Mouse (Mus musculus) stomach, postnatal 0 days (tissue): ENCODE measurements at regions not wholly inside any gene's neighbourhood (a gene's known extent, or its start where the extent isn't known, plus 50 kb on each side); places are given as distances from the start of the nearest gene placed in this dataset.

Experiments used
- ATAC-seq: fragments of 200-750 bp; cut with Nextera tagmentation; 2 replicates; pipeline ENCODE4 v1.8.0; 2017; ENCODE audit not compliant: low FRiP score, low TSS enrichment
- DNase-seq: peaks from one replicate; pipeline ENCODE4 v3.0.0-alpha.2; 2016; ENCODE audit warnings: low spot score
- H3K27ac ChIP-seq: fragments of 300-500 bp; sonication (generic); replicated peaks from 2 replicates; pipeline ENCODE4 v1.5.1; 2014; ENCODE audit warnings: mild to moderate bottlenecking, control low read depth
- H3K27me3 ChIP-seq: fragments of 300-500 bp; sonication (generic); 2 replicates; pipeline ENCODE4 v1.6.1; 2014; ENCODE audit warnings: low read length; ENCODE audit not compliant: control insufficient read depth, insufficient read depth
- H3K36me3 ChIP-seq: fragments of 300-500 bp; sonication (generic); 2 replicates; pipeline ENCODE4 v1.6.1; 2014; ENCODE audit warnings: low read length, mixed read lengths; ENCODE audit not compliant: control insufficient read depth, insufficient read depth
- H3K4me1 ChIP-seq: fragments of 300-500 bp; sonication (generic); replicated peaks from 2 replicates; pipeline ENCODE4 v1.6.1; 2014; ENCODE audit warnings: antibody characterized with exemption; ENCODE audit not compliant: control insufficient read depth, insufficient read depth
- H3K4me2 ChIP-seq: fragments of 300-500 bp; sonication (generic); replicated peaks from 2 replicates; pipeline ENCODE4 v1.6.1; 2014; ENCODE audit warnings: low read depth, mild to moderate bottlenecking, control low read depth, moderate library complexity
- H3K4me3 ChIP-seq: fragments of 300-500 bp; sonication (generic); 2 replicates; pipeline ENCODE4 v1.5.1; 2014; ENCODE audit warnings: low read depth, low read length, control low read depth
- H3K9ac ChIP-seq: fragments of 300-500 bp; sonication (generic); 2 replicates; pipeline ENCODE4 v1.6.1; 2014; ENCODE audit warnings: mild to moderate bottlenecking, low read length, control low read depth, mixed read lengths
- H3K9me3 ChIP-seq: fragments of 300-500 bp; sonication (generic); 2 replicates; pipeline ENCODE4 v1.6.1; 2016; ENCODE audit warnings: low read length; ENCODE audit not compliant: control insufficient read depth
- CTCF ChIP-seq: IDR thresholded peaks from 2 replicates; pipeline ENCODE4 v1.5.1; 2016; ENCODE audit warnings: antibody characterized with exemption, low read depth, mild to moderate bottlenecking, moderate library complexity
- EP300 ChIP-seq: optimal IDR thresholded peaks from 2 replicates; pipeline ENCODE3; 2016; ENCODE audit warnings: antibody characterized with exemption
- WGBS: fragments of 180-500 bp; shearing (Covaris S2); extraction: QIAGEN DNeasy Blood & Tissue Kit; methylation state at CpG from one replicate; pipeline ENCODE4 v1.1.7; 2014; 5-methylcytosine and 5-hydroxymethylcytosine counted together

DNA sequence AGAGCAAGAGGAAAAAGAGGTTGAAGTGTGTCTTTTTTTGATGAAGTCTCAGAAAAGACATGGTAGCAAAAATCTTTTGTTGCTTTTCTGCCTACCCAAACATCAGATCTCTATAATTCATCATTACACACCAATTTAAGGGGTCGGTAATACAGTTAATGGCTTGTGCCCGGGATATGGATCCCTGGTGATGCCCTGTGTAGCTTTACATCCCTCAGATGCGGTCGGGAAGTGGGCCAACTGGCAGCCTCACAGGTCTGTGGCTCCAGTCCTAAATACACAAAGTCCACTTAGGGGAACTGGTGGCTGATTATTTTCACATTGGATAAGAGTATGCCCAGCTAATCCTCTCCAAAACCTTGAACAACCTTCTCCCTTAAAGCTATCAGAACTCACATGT lies 258.4 kb upstream of the Apob start:
- ATAC-seq (no peak), DNase-seq (no peak)
- Histone ChIP-seq H3K4me1 (no peaks in the 10 kb centered on the region), H3K4me2 (no peak overlapping the region), H3K9ac (no peak overlapping the region), H3K9me3 (no peaks in the 10 kb centered on the region), H3K36me3 (no peaks in the 10 kb centered on the region), H3K27ac (no peak overlapping the region), H3K4me3 (no peak overlapping the region), H3K27me3 (no peaks in the 10 kb centered on the region)
- WGBS, result 74% methylated on average over 4 of the region's 4 CpGs
- no peak for TF ChIP-seq EP300

DNA sequence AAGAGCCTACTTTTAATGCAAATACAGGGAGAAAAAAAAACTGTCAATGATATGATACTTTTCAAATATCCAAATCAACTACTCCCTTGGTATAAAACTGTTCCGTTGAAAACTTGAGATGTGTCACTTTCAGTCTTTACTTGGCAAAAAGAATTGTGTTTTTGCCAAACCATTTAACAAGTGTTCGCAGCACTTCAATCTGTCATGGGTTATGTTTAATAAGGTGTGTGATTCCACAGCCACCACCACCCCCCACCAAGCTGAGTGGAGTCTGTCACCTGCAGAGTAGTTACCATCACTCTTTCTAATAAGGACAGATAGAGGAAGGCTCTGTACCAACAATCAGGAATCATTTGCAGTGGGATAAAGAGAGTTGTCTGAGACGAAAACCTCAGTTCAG lies 252.5 kb upstream of the Apob start:
- no peak overlapping the region for H3K4me2 ChIP-seq
- TF ChIP-seq EP300, result no peak
- H3K4me1 ChIP-seq, result no peaks in the 10 kb centered on the region
- 80% methylated on average over 3 of the region's 3 CpGs for WGBS
- H3K36me3 ChIP-seq, result no peaks in the 10 kb centered on the region
- H3K9me3 ChIP-seq, result no peaks in the 10 kb centered on the region
- H3K9ac ChIP-seq, result no peak overlapping the region
- ATAC-seq (no peak), DNase-seq (no peak)
- no peak overlapping the region for H3K4me3 ChIP-seq
- H3K27ac ChIP-seq, result no peak overlapping the region
- H3K27me3 ChIP-seq, result no peaks in the 10 kb centered on the region

DNA sequence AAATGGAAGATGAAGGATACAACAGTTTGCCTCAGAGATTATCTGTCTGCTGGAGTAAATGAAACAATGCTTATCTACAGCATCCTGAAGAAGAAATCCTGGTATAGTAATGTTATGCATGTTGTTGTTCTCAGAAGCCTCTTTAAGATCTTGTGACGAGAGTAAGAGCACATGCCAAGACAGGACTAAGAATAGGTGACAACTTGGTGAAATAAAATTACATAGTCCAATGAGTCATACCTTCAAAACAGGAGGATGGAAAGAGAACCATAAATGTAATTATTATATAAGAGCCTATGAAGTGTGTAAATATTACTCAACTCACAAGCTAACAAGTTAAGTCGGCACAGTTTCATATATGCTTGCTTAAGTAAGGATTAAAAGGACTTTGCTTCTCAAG lies 239.4 kb upstream of the Apob start:
- no peak for DNase-seq

DNA sequence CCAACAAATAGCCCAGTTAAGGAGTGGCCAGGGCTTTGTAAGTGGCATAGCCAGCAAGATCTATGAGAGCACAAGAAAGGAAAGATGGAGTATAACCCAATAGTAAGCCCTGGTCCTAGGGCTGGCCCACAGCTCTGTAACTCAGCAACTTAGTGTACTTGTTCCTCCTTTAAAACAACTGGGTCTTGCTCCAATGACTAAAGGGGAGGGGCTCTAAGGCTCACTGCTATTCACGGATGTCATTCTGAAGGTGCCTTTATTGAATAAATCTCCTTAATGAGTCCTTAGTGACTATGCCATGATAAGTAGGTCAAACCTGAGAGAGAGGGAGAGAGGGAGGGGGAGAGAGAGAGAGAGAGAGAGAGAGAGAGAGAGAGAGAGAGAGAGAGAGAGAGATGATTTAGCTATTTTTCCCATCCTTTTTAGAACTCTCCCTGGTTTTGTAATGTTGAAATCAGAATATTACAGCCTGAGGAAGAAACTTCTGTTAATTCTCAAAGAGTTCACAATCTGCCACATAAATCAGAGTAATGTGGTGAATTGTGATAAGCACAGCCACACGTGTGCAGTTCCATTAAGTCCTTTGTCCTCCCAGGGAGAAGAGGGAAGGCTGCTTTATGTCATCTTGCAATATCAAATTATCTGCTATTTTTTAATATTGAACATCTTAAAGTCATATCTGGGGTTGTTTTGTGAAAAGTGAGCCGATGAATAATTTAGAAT lies 238.7 kb upstream of the Apob start:
- H3K9ac ChIP-seq, result no peak overlapping the region
- DNase-seq (no peak), ATAC-seq (no peak)
- no peaks in the 10 kb centered on the region for H3K36me3 ChIP-seq
- 51% methylated on average over 3 of the region's 3 CpGs for WGBS
- H3K27ac ChIP-seq, result no peak overlapping the region
- no peak overlapping the region for H3K4me3 ChIP-seq
- H3K27me3 ChIP-seq, result no peaks in the 10 kb centered on the region
- TF ChIP-seq CTCF (no peak), EP300 (no peak)
- no peak overlapping the region for H3K4me2 ChIP-seq
- no peaks in the 10 kb centered on the region for H3K9me3 ChIP-seq
- H3K4me1 ChIP-seq, result no peaks in the 10 kb centered on the region

More for the DNA sequence above, 239.4 kb upstream of the Apob start:
- Histone ChIP-seq H3K4me2 (no peak overlapping the region), H3K9me3 (no peaks in the 10 kb centered on the region), H3K27ac (no peak overlapping the region), H3K4me1 (no peaks in the 10 kb centered on the region), H3K9ac (no peak overlapping the region), H3K36me3 (no peaks in the 10 kb centered on the region), H3K4me3 (no peak overlapping the region), H3K27me3 (no peaks in the 10 kb centered on the region)
- ATAC-seq, result no peak
- 70% methylated on average over 2 of the region's 2 CpGs for WGBS
- TF ChIP-seq EP300, result no peak
- no peak for TF ChIP-seq CTCF

DNA sequence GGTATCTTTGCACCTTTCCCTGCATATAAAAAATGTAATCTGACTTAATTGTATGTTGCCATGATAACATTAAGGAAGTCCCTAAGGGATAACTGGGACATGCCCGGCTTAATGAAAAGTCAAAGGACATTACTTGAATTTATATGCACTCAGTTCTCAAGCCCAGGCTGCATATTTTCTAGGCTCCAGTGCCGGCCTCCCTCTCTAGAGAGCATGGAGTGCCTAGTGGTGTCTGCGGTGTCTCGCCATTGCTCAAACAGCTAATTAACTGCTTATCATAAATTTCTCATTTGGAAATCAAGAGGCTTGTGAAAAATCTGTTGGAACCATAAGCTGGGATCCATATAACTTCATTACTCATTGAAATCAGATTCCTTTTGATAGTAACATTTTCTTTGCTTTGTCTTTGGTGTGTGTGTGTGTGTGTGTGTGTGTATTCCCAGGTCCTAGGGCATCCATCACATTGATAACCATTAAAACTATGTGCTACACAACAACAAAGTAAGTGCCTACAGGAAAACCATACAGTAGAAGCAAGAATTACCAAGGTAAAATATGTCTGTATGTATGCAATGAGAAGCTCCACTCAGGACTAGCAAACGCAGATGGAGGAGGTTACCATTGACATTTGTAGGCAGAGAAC lies 238.0 kb upstream of the Apob start:
- Histone ChIP-seq H3K9me3 (no peaks in the 10 kb centered on the region), H3K4me3 (no peak overlapping the region), H3K4me1 (no peaks in the 10 kb centered on the region), H3K27ac (no peak overlapping the region), H3K9ac (no peak overlapping the region), H3K27me3 (no peaks in the 10 kb centered on the region), H3K4me2 (no peak overlapping the region), H3K36me3 (no peaks in the 10 kb centered on the region)
- no peak for TF ChIP-seq EP300
- TF ChIP-seq CTCF, result no peak
- ATAC-seq (no peak), DNase-seq (no peak)
- 84% methylated on average over 5 of the region's 5 CpGs for WGBS

DNA sequence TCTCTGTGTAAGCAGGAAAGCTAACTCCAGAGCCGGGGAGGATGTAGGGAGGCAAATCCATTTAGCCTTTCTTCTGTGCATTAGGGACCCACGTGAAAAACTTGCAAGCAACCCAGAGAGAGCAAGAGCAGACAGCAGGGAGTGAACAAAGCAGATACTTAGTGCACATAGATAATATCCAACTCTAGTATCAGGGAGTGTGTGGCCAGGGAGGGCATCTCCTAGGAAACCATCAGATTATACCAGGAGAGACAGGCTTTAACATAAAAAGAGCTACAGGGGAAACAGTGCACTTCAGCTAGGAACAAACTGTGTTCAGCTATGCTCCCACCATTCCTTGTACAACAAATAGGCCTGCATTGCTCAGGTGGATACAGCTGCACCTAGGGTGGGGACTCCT lies 230.7 kb upstream of the Apob start:
- H3K27me3 ChIP-seq, result no peaks in the 10 kb centered on the region
- WGBS, result 26% methylated on average over 2 of the region's 2 CpGs
- TF ChIP-seq CTCF (no peak), EP300 (no peak)
- H3K4me1 ChIP-seq, result no peaks in the 10 kb centered on the region
- no peak overlapping the region for H3K4me2 ChIP-seq
- H3K27ac ChIP-seq, result no peak overlapping the region
- no peak for ATAC-seq
- H3K4me3 ChIP-seq, result no peak overlapping the region
- no peaks in the 10 kb centered on the region for H3K9me3 ChIP-seq
- no peak overlapping the region for H3K9ac ChIP-seq
- no peak for DNase-seq
- no peaks in the 10 kb centered on the region for H3K36me3 ChIP-seq
